Mouse (Mus musculus): ENCODE results near the gene Fst. TPM values are rescaled to one million over a fixed set of nuclear protein-coding genes. Genes with fewer than 3 reads are reported as not detected.

The Fst gene
- polyA plus RNA-seq, 2 experiments from 2014 or later: 0.33 TPM; not detected in 1

GRCm38 (mm10) chr13:114412326-114412725 is 46.4 kb downstream of the Fst start:
- ATAC-seq: no peak

DNA sequence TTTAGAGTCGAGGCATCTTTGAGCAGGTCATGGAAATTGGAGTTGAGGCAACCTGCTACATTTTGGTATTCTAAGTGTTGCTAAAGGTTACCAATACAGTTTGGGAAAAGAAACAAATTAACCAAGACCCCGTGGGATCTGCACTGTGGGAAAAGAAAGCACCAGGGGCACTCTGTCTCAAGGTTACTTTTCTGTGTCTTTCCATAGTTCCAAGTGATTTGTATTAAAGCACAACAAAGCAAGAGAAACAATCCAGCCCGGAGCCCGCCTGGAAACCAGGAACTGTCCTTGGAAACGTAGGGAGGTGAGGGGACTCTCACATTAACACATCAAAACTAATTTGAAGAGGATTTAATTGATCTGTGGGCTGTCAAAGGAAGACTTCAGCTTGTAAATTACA is 51.9 kb downstream of the Fst start:
- ATAC-seq: no peak

DNA sequence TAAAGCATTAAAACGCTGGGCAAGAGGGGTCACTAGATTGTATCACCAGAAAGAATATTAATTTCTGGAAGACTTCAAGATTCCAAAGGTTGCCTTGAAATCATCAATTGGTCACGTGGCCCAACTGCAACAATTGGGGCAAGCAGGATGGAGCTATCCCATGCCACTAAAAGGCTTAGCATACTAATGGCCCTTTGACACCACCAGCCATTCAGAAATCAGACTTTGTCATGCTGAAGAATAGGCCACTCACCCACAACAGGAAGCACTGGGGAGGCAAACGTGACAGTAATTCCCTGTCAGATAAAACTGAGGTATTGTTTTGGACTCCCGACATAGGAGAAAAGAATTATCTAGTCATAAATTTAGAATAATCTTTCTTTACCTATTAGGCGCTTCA is 52.3 kb downstream of the Fst start:
- ATAC-seq: no peak

GRCm38 (mm10) chr13:114405100-114405715 is 53.5 kb downstream of the Fst start:
- ATAC-seq: no peak

Other genes starting within 250 kb of the Fst start
- gene Ndufs4, start 70.7 kb downstream of the Fst start, polyA plus RNA-seq (2017; shearing (Covaris generic)): 100 to 1,000 TPM; 185 to 203 TPM